Mouse (Mus musculus): ENCODE data around the gene Dnaja2. TPM values are rescaled to one million over a fixed set of nuclear protein-coding genes. Genes with fewer than 3 reads are reported as not detected.

The Dnaja2 gene
- 10 to 100 TPM; 70.2 to 79.9 TPM for total RNA-seq (2023)

GRCm38 (mm10) chr8:85555181-85556145 is at the start of gene Dnaja2:
Gene Dnaja2, minus strand, starts transcription at chr8:85555344.

DNA sequence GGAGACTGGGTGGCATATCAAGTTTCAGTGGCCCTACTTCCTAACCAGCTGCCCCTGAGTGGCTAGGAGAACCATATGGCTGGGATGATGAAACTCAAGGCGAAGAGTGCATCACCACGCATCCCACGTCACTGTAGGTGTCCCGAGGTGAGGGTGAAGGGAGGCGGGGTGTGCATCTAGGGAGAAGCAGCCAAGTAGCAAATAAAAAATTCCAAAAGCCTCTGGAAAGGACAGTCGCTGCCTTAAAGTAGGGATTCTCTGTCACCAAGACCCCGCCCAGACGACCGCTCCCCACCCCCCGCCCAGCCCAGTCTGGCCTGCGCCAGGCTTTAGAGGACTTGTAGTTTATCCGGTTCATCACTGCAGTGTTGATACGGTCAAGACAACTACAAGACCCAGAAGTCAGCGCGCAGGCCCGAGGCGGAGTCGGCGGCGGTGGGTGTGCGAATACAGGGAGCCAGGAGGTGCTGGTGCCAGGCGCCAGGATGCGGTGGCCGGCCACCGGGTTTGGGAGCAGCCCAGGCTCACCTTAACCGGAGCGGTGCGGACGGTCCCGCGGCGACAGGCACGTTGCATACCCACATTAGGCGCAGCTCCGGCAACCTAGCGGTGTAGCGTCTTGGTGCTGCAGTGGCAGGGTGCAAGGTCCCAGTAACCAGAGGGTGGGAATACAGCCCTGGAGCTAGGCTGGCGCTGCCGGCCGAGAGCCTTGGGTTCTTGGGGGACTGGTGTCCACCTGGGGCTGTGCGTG is 62.8 kb downstream of the Dnaja2 start, which contains the start of gene Gpt2:
Gpt2 (plus strand) TSS at position 452 of the 751 bp plus-strand sequence.

Other genes with a start within 250 kb of the Dnaja2 start
- 1 to 10 TPM; 3.7 to 6.7 TPM for gene Mylk3, start 169.0 kb downstream of the Dnaja2 start, total RNA-seq (2023)
- gene 4921524J17Rik, start 122.5 kb downstream of the Dnaja2 start, total RNA-seq (2023) = 1 to 10 TPM; 3.4 to 8.0 TPM
- under 1 TPM; 0.37 to 0.99 TPM for gene Gpt2, start 62.8 kb downstream of the Dnaja2 start, total RNA-seq (2023)
- 1 to 10 TPM; 5.3 to 7.5 TPM for gene Neto2, start 145.6 kb upstream of the Dnaja2 start, total RNA-seq (2023)